Mouse (Mus musculus) limb, embryonic 12.5 days (tissue): ENCODE data around the gene Nkiras2. TPM values are rescaled to one million over a fixed set of nuclear protein-coding genes. Genes with fewer than 3 reads are reported as not detected.

Source experiments
- ATAC-seq: fragments of 200-750 bp; cut with Nextera tagmentation; 2 replicates; pipeline ENCODE4 v1.8.0; 2017; ENCODE audit warnings: low read depth, moderate TSS enrichment; ENCODE audit not compliant: insufficient number of reproducible peaks, insufficient read depth, low FRiP score, low TSS enrichment
- H3K27ac ChIP-seq: fragments of 300-500 bp; sonication (generic); 2 replicates; pipeline ENCODE4 v1.5.1; 2016; ENCODE audit warnings: mild to moderate bottlenecking, moderate library complexity
- H3K27me3 ChIP-seq: fragments of 300-500 bp; sonication (generic); 2 replicates; pipeline ENCODE4 v1.6.1; 2016; ENCODE audit warnings: mild to moderate bottlenecking, moderate library complexity
- H3K36me3 ChIP-seq: fragments of 300-500 bp; sonication (generic); 2 replicates; pipeline ENCODE4 v1.6.1; 2016; ENCODE audit warnings: mild to moderate bottlenecking, moderate library complexity
- H3K4me1 ChIP-seq: fragments of 300-500 bp; sonication (generic); replicated peaks from 2 replicates; pipeline ENCODE4 v1.6.1; 2016
- H3K4me2 ChIP-seq: fragments of 300-500 bp; sonication (generic); 2 replicates; pipeline ENCODE4 v1.6.1; 2016; ENCODE audit warnings: mild to moderate bottlenecking, moderate library complexity
- H3K4me3 ChIP-seq: fragments of 300-500 bp; sonication (generic); replicated peaks from 2 replicates; pipeline ENCODE4 v1.5.1; 2016; ENCODE audit warnings: mild to moderate bottlenecking
- H3K9ac ChIP-seq: fragments of 300-500 bp; sonication (generic); replicated peaks from 2 replicates; pipeline ENCODE4 v1.6.1; 2016; ENCODE audit warnings: mild to moderate bottlenecking, moderate library complexity
- H3K9me3 ChIP-seq: fragments of 300-500 bp; sonication (generic); 2 replicates; pipeline ENCODE4 v1.6.1; 2016; ENCODE audit warnings: mild to moderate bottlenecking, moderate library complexity
- WGBS: fragments of 180-500 bp; shearing (Covaris S2); methylation state at CpG from one replicate; pipeline ENCODE4 v1.1.7; 2016; 5-methylcytosine and 5-hydroxymethylcytosine counted together
- polyA plus RNA-seq: library from polyadenylated mRNA; unstranded; fragments of >200 nt; fragmentation: Nextera tagmentation; extraction: Ambion mirVana; gene quantifications from 2 replicates; pipeline ENCODE4 v1.2.1, GENCODE M21; 2016

Nkiras2 gene
- 79.9 and 80.4 TPM in 2 replicates for polyA plus RNA-seq

GRCm38 (mm10) chr11:100618761-100619484 is at the start of gene Nkiras2:
Gene Nkiras2, plus strand, starts transcription at chr11:100619244.
- peak within 1 kb of the TSS; percentile 93 for H3K27ac ChIP-seq
- 1% methylated on average over 35 of the region's 36 CpGs for WGBS
- peaks cover 25% of the 10 kb centered on the region for H3K4me1 ChIP-seq
- peak within 1 kb of the TSS; percentile 89 for H3K9ac ChIP-seq
- ATAC-seq: peak; percentile 69
- peak within 1 kb of the TSS; percentile 92 for H3K4me3 ChIP-seq
- peak within 1 kb of the TSS; percentile 86 for H3K4me2 ChIP-seq
- no peaks in the 10 kb centered on the region for H3K27me3 ChIP-seq
- H3K36me3 ChIP-seq: peaks cover 10% of the 10 kb centered on the region
- no peaks in the 10 kb centered on the region for H3K9me3 ChIP-seq

GRCm38 (mm10) chr11:100569789-100570188 is 49.3 kb upstream of the Nkiras2 start:
- 61% methylated on average over 9 of the region's 9 CpGs for WGBS
- no peak for ATAC-seq
- Histone ChIP-seq H3K9ac (no peak overlapping the region), H3K4me1 (0 out of 2 replicates have a peak, but pooled peaks cover 2% of the 10 kb centered on the region), H3K9me3 (no peaks in the 10 kb centered on the region), H3K4me2 (no peak overlapping the region), H3K27ac (no peak overlapping the region), H3K27me3 (peaks cover 17% of the 10 kb centered on the region), H3K4me3 (no peak overlapping the region), H3K36me3 (no peaks in the 10 kb centered on the region)

- no peaks in the 10 kb centered on the region for H3K36me3 ChIP-seq
- peaks cover 17% of the 10 kb centered on the region for H3K27me3 ChIP-seq
- H3K27ac ChIP-seq: no peak overlapping the region
- H3K4me2 ChIP-seq: peak overlapping the region; percentile 40
- peak overlapping the region; percentile 5; the same call in 1 of the 2 replicates for H3K4me3 ChIP-seq
- 10% methylated on average over 8 of the region's 8 CpGs for WGBS
- H3K9ac ChIP-seq: no peak overlapping the region
- H3K4me1 ChIP-seq: peaks cover 6% of the 10 kb centered on the region; the same call in 1 of the 2 replicates
- 0 out of 2 replicates have a peak, but pooled peaks have one; percentile 1 for ATAC-seq
- no peaks in the 10 kb centered on the region for H3K9me3 ChIP-seq
Observed at GRCm38 (mm10) chr11:100570430-100571201, 48.4 kb upstream of the Nkiras2 start.

- WGBS: 9% methylated on average over 16 of the region's 16 CpGs
- ATAC-seq: no peak
- H3K9ac ChIP-seq: no peak overlapping the region
Observed at GRCm38 (mm10) chr11:100571202-100571567, 47.9 kb upstream of the Nkiras2 start.

GRCm38 (mm10) chr11:100574188-100574587 is 44.9 kb upstream of the Nkiras2 start:
- Histone ChIP-seq H3K4me2 (peak overlapping the region; percentile 69), H3K27me3 (peaks cover 21% of the 10 kb centered on the region), H3K27ac (no peak overlapping the region), H3K9me3 (no peaks in the 10 kb centered on the region), H3K36me3 (peaks cover 17% of the 10 kb centered on the region), H3K4me3 (peak overlapping the region; percentile 65; the same call in 1 of the 2 replicates), H3K4me1 (peaks cover 15% of the 10 kb centered on the region), H3K9ac (no peak overlapping the region)
- ATAC-seq: no peak
- 91% methylated on average over 3 of the region's 3 CpGs for WGBS

More at GRCm38 (mm10) chr11:100571202-100571567, 47.9 kb upstream of the Nkiras2 start:
- Histone ChIP-seq H3K9me3 (no peaks in the 10 kb centered on the region), H3K4me1 (peaks cover 11% of the 10 kb centered on the region), H3K36me3 (no peaks in the 10 kb centered on the region; the same call in 1 of the 2 replicates), H3K27ac (no peak overlapping the region), H3K4me2 (peak overlapping the region; percentile 40), H3K4me3 (peak overlapping the region; percentile 5; the same call in 1 of the 2 replicates), H3K27me3 (peaks cover 18% of the 10 kb centered on the region)

GRCm38 (mm10) chr11:100574708-100575483 is 44.1 kb upstream of the Nkiras2 start, which contains the start of gene Cnp:
Gene Cnp, plus strand, starts transcription at chr11:100574904.
- Histone ChIP-seq H3K4me3 (peak within 1 kb of the TSS; percentile 65), H3K9me3 (no peaks in the 10 kb centered on the region), H3K4me1 (peaks cover 15% of the 10 kb centered on the region), H3K36me3 (peaks cover 24% of the 10 kb centered on the region), H3K27ac (peak within 1 kb of the TSS; percentile 68), H3K9ac (peak within 1 kb of the TSS; percentile 67), H3K4me2 (peak within 1 kb of the TSS; percentile 69), H3K27me3 (peaks cover 21% of the 10 kb centered on the region)
- peak; percentile 61 for ATAC-seq
- 2% methylated on average over 47 of the region's 47 CpGs for WGBS

GRCm38 (mm10) chr11:100575484-100575855 is 43.6 kb upstream of the Nkiras2 start:
- peak; percentile 13; the same call in 1 of the 2 replicates for ATAC-seq
- no peaks in the 10 kb centered on the region for H3K9me3 ChIP-seq
- H3K36me3 ChIP-seq: peaks cover 30% of the 10 kb centered on the region
- H3K4me2 ChIP-seq: peak overlapping the region; percentile 69
- WGBS: 67% methylated on average over 2 of the region's 2 CpGs
- H3K27me3 ChIP-seq: peaks cover 21% of the 10 kb centered on the region
- 0 out of 2 replicates have a peak overlapping the region, but pooled peaks have one; percentile 68 for H3K27ac ChIP-seq
- H3K4me1 ChIP-seq: peaks cover 15% of the 10 kb centered on the region
- H3K9ac ChIP-seq: peak overlapping the region; percentile 67
- peak overlapping the region; percentile 65 for H3K4me3 ChIP-seq

- H3K4me1 ChIP-seq: peaks cover 13% of the 10 kb centered on the region
- H3K36me3 ChIP-seq: peaks cover 38% of the 10 kb centered on the region
- H3K9ac ChIP-seq: no peak overlapping the region
- 0 out of 2 replicates have a peak overlapping the region, but pooled peaks have one; percentile 69 for H3K4me2 ChIP-seq
- no peak for ATAC-seq
- 73% methylated on average over 21 of the region's 21 CpGs for WGBS
- H3K4me3 ChIP-seq: no peak overlapping the region
- H3K9me3 ChIP-seq: no peaks in the 10 kb centered on the region
- peaks cover 14% of the 10 kb centered on the region for H3K27me3 ChIP-seq
- H3K27ac ChIP-seq: no peak overlapping the region
Observed at GRCm38 (mm10) chr11:100576256-100576655, 42.8 kb upstream of the Nkiras2 start.

GRCm38 (mm10) chr11:100577852-100578599 is 41.0 kb upstream of the Nkiras2 start:
- H3K4me1 ChIP-seq: peaks cover 13% of the 10 kb centered on the region
- no peak for ATAC-seq
- H3K27me3 ChIP-seq: 0 out of 2 replicates have a peak, but pooled peaks cover 4% of the 10 kb centered on the region
- no peak overlapping the region for H3K9ac ChIP-seq
- H3K4me3 ChIP-seq: no peak overlapping the region
- no peak overlapping the region for H3K4me2 ChIP-seq
- H3K36me3 ChIP-seq: peaks cover 56% of the 10 kb centered on the region
- H3K27ac ChIP-seq: no peak overlapping the region
- WGBS: 79% methylated on average over 8 of the region's 8 CpGs
- no peaks in the 10 kb centered on the region for H3K9me3 ChIP-seq
